Mouse (Mus musculus): Measurements from ENCODE around the gene Gpx4. TPM values are rescaled to one million over a fixed set of nuclear protein-coding genes. Genes with fewer than 3 reads are reported as not detected.
A peak's percentile ranks its signal among the peaks of the same experiment; 100 is the strongest.

Gpx4 gene
- total RNA-seq, 2 experiments from 2014 or later: 450 to 489 TPM

DNA sequence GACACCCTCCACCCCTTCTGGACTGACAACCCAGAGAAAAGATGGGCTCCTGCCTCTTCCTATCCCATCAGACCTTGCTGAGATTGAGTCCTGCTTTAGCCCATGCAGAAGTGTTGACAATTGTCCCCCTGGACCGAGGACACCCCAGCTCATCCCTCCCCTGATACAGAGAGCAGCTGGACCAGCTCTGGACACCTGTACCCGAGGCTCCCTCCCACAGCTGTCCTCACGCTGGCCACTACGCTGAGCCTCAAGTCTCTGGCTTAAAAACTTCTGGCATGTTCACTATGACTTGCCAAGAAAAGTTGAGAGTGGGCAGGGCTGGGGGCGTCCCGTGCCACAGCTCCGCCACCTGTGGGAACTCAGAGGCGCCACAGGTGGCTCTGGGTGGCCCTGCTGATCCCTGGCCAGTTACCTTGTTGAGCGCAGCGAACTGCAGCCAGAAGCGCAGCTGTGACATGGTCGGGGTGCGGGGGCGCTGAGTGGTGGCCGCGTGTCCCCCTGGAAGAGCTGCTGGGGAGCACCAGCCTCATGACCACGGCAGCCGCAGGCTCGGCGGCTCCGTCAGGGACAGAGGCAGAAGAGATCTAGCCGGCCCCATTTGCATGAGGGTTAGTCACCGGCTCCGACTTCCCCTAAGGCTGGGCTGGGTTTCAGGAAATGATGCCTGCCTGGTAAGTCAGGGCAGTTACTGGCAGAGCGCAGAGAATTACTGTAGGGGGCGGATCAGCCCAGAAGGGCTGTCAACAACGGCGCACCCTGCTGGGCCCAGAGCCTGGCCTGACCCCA, 28.0 kb downstream of the Gpx4 start:
- DNase-seq: peak; percentile 78

DNA sequence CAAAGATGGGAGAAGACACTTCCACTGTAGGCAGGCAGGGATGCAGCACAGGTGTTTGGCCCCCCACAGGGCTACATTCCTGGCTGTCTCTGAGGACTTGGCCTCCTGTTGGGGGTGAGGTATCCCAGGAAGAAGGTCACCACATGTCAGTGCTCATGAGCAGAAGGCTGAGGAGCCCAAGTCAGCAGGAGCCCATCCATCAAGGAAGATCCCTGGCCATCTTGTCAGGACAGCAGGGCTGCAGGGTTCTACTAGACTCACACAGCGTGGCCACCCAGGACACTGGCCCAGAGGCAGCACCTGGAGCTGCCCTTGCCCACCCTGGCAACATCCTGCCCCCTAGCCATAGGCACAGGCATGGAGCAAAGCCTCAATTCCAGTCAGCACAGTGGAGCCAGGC, 29.0 kb downstream of the Gpx4 start:
- DNase-seq: no peak

DNA sequence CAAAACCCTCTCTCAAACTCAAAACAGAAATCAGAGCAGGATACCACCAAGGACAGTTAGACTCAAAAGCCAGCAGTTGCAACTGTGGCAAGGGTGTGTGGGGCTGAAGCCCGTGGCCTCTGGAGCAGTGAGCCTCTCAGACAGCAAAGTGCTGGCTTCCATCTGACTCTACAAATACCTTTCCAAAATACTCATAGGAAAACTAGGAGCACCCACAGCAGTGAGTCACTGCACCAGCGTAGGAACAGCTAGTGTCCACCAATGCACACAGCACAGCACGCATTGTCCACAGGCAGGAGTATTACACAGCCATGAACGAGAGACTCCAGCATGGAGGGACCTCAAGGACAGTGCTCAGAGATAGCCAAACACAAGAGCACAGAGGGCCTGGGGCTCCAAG, 29.4 kb downstream of the Gpx4 start:
- DNase-seq: no peak

DNA sequence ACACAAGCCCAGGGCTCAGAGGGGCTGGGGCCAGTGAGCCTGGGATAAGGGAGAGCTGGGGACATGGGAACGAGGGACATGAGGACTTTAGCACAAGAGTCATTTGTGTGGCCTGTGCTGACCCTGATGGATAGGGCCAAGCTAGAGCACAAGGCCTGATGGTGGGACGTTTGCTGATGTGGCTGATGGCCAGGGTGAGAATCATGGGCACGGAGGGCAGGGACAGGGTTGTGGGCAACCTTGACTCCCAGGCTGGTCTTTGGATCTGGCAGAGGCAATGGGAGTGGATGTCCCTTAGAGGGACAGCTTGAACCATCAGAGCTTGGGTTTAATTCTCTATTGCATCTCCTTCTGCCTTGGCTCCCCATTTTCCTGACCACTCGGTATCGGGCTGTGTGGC, 30.3 kb downstream of the Gpx4 start:
- DNase-seq: no peak

DNA sequence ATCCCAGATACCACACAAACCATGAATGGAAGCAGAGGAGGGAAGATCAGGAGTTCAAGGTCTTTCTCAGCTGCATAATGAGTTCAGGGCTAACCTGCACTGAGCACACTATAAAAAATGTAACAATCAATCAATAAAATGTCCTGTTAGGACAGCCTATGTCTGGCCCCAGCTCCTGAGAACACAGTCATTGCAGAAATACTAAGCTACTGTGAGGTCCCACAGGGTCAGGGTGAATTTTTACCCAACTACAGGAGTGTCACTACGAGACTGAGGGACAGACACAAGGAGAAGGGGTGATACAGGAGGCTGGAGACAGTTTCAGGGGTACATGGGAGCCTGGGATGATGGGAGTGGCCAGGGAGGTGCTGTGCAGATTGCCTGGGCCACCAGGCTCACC, 31.4 kb downstream of the Gpx4 start:
- DNase-seq: no peak

DNA sequence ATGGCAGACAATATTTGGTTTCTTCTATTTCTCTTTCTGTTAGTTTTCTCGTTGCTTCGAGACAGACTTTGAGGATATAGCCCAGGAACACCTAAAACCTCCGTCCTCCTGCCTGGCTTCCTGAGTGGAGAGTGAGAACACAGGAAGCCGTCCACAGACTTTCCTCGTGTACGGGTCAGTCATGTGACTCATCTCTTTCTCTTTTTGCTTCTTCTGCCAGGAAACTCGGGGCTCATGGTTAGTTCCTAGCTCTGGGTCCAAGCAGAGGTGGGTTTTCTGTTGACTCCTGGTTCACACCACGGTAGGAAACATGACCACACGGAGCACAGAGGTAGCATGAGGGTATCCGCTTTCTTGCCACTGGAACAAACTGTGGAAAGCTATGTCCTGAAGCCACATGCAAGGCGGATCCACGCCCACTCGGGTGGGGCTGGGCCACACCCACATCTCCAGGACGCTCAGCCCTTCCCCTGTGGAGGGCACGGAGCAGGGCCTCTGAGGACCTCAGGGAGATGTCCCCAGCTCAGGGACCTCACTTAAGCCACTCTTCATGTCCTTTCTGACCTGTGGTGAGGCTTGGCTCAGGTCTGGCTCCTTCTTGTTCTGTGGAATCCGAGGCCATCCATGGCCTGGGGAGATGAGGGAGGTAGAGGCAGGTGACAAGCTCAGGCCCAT, 33.6 kb downstream of the Gpx4 start:
- DNase-seq: no peak

DNA sequence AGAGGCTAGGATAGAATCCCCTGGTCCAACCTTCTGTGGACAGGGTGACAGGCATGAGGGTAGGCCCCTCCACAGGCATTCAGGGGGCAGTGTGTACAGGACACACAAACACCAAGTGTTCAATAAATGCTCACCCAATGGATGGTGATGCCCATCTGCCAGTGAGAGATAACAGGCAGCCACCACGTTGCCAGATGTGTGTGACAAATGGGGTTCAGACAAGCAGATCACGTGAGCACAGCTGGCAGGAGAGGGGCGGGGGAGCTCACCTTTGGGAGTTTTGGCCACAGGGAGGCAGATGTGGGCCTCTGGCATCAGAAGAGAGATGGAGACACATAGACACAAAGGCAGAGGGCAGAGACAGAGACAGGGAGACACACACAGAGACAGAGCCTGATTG, 34.1 kb downstream of the Gpx4 start:
- DNase-seq: no peak

- peak; percentile 65 for DNase-seq
Observed at GRCm38 (mm10) chr10:80084817-80085487, 38.0 kb downstream of the Gpx4 start.

- DNase-seq: peak; percentile 34
Observed at GRCm38 (mm10) chr10:80086847-80087246, 39.9 kb downstream of the Gpx4 start.

GRCm38 (mm10) chr10:80087483-80087882, 40.5 kb downstream of the Gpx4 start:
- DNase-seq: no peak

GRCm38 (mm10) chr10:80089146-80089545, 42.2 kb downstream of the Gpx4 start:
- no peak for DNase-seq

- no peak for DNase-seq
Observed at GRCm38 (mm10) chr10:80091527-80091926, 44.6 kb downstream of the Gpx4 start.

DNA sequence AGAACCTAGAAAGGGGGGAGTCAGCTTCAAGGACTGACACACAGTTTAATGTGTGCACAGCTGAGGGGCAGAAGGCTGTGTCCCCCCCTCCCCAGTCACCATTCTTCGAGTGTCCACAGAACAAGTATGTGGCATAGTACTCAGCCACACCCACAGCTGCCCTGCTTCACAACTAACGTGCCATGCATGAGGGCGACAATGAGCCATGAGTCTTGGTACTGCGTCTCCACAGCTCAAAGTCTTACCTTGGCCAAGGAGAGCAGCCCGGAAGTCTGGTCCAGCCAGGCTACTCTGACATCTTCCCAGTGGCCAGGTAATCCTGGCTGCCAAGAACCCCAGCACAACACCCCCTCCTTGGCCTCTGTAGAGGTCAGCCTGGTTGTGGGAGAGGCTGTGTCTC, 45.7 kb downstream of the Gpx4 start:
- DNase-seq: no peak

DNA sequence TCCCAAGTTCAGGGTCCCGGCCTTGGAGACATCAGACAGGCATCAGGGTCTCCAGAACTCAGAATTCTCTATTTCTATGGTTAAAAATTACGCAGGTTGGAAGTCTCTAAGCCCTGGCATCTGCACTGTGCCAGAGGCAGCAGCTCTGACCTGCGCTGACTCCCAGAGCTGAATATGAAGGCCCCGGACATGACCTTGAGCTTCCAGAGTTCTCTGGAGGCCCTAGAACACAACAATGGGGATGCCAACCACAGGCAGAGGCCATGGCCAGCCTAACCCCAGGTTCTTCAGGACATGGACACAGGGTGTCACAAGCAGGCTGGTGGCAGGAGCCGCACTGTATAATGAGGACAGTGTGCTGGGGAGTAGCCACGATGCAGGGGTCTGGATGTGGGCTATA, 47.1 kb downstream of the Gpx4 start:
- no peak for DNase-seq

- DNase-seq: no peak
Observed at GRCm38 (mm10) chr10:80094684-80095083, 47.7 kb downstream of the Gpx4 start.

GRCm38 (mm10) chr10:80095547-80095946, 48.6 kb downstream of the Gpx4 start:
- peak; percentile 43 for DNase-seq

GRCm38 (mm10) chr10:80097275-80097674, 50.3 kb downstream of the Gpx4 start:
- DNase-seq: no peak

- DNase-seq: no peak
Observed at GRCm38 (mm10) chr10:80098630-80099029, 51.7 kb downstream of the Gpx4 start.

DNA sequence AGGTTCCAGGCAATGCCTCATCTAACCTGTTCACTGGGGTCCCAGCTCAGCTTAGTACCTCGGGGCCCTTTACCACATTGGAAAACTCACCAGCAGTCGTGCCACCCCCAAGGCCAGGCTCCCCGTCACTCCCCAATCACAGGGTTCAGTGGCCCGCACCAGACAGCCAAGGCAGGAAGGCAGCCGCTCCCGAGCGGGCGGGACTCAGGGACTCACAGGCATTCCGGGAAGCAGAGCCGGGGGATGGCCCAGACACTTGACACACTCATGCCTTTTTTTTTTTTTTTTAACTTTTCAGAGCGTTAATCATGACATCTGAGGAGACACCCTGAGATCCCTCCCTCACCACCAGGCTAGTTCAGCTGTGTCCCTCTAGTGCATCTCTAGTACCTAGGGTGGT, 54.0 kb downstream of the Gpx4 start:
- peak; percentile 52 for DNase-seq

DNA sequence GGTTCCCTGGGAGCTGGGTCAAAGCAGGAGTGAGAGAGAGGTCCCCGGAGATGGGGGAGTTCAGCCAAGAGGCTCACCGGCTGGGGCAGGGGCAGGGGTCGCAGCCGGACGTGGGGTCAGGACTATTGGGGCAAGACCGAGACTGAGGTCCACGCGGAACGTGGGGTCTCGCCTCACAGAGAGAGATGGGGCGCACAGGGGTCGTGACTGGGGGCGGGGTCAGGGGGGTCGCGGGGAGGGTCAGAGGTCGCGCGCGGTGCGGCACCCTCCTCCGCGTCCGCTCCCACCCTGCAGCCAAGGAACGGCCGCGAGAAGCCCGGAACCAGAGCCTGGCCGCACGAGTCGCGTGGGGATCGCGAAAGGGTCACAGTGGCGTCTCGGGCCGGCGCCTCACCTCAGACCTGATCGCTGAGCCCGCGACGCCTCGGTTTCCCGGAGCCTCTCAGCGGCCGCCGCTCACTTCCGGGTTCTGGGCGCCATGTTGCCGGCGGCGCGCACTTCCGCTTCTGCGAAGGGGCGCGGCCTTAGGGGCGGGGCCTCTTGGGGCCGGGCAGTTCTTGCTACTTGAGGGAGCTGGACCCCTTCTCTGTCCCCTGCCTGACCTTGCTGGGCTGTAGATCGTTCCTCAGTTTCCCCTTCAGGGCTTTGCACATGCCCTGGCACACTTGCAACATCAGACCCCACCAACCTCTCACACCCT, 55.4 kb downstream of the Gpx4 start:
- peak; percentile 92 for DNase-seq

DNA sequence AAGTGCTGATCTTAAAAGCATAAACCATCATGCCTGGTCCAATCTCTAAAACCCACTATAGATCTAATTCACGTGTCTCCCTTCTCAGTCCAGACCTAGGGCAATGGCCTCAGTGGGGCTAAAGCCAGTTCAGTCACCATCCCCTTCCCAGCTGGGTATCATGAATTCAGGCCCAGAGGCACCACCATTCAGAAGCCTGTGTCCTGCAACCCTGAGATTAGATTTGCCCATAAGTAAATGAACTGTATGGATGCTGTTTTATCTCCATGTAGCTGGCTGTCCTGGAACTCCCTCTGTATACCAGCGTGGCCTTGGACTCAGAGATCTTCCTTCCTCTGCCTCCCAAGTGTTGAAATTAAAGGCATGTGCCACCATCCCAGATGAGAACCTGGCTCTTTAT, 56.1 kb downstream of the Gpx4 start:
- no peak for DNase-seq

- DNase-seq: no peak
Observed at GRCm38 (mm10) chr10:80104181-80104580, 57.2 kb downstream of the Gpx4 start.

GRCm38 (mm10) chr10:80105460-80105859, 58.5 kb downstream of the Gpx4 start, which contains the start of gene Sbno2:
Gene Sbno2 (minus strand): TSS chr10:80105571.
- no peak for DNase-seq

Measured in heart, postnatal 4 days (tissue).